Mouse (Mus musculus) embryo, embryonic 11 days (tissue): ENCODE data around the gene Sh3bp4.
A peak's percentile ranks its signal among the peaks of the same experiment; 100 is the strongest.

Experiments used
- DNase-seq: peaks from one replicate; pipeline ENCODE4 v3.0.0-alpha.2; 2015

The Sh3bp4 gene

GRCm38 (mm10) chr1:89191127-89191740, 121.0 kb downstream of the Sh3bp4 start:
- DNase-seq = peak; percentile 82

GRCm38 (mm10) chr1:89192536-89193220, 122.5 kb downstream of the Sh3bp4 start:
- peak; percentile 62 for DNase-seq

GRCm38 (mm10) chr1:89193576-89193975, 123.4 kb downstream of the Sh3bp4 start:
- no peak for DNase-seq

- DNase-seq = peak; percentile 92
Observed at GRCm38 (mm10) chr1:89195827-89196712, 125.9 kb downstream of the Sh3bp4 start.
